15 mouse cellular contexts compared by ENCODE assay signal in genomic region chr8:46742691-46743082, GRCm38 (mm10). TPM values are rescaled to one million over a fixed set of nuclear protein-coding genes. Genes with fewer than 3 reads are reported as not detected.
A peak's percentile ranks its signal among the peaks of the same experiment; 100 is the strongest.
DNase-seq lines count a peak whose midpoint lies in the region; ATAC-seq and TF ChIP-seq lines count a peak whose summit lies in the region.
"Had no signal": no experiment of that assay in that cellular context is flagged by ENCODE, and none has a peak within 500 bp of the region (broad histone marks: within the 10 kb centered on the region; RNA-seq: fewer than 3 reads in every experiment).

No protein-coding gene starts in this region.

- TF ChIP-seq CTCF in kidney, adult 2 months (conservative IDR thresholded peaks at IDR 0.05; ENCODE audit: insufficient read depth, insufficient read length, low read depth, low read length), result no peak
- TF ChIP-seq CTCF in lung, postnatal 0 days (IDR thresholded peaks at IDR 0.05), result no peak
- no peak for TF ChIP-seq CTCF in liver, embryonic 14.5 days (IDR thresholded peaks at IDR 0.05; ENCODE audit: low read depth)

- no peaks in the 10 kb centered on the region for H3K27me3 ChIP-seq in kidney, adult 2 months (replicated peaks; ENCODE audit: control insufficient read depth, insufficient read depth, low read length)
- H3K27me3 ChIP-seq in lung, postnatal 0 days (replicated peaks; ENCODE audit: insufficient read depth, low read length), result no peaks in the 10 kb centered on the region
- H3K27me3 ChIP-seq in liver, embryonic 14.5 days (ENCODE audit: control insufficient read depth, insufficient read depth, low read length), result no peaks in the 10 kb centered on the region
- H3K27me3 ChIP-seq: Patski had no signal

- peak overlapping the region; percentile 69 for H3K4me2 ChIP-seq in lung, postnatal 0 days (replicated peaks; ENCODE audit: low read depth, low read length)
- H3K4me2 ChIP-seq in liver, embryonic 14.5 days (ENCODE audit: low read depth), result peak overlapping the region; percentile 8; the same call in 1 of the 2 replicates

- no peak for TF ChIP-seq POLR2A in kidney, adult 2 months (IDR thresholded peaks at IDR 0.05; ENCODE audit: low read depth, low read length)

- peak; percentile 19; the same call in 1 of the 2 replicates for TF ChIP-seq EP300 in lung, postnatal 0 days (IDR thresholded peaks at IDR 0.05)
- TF ChIP-seq EP300 in liver, embryonic 14.5 days (IDR thresholded peaks at IDR 0.05; ENCODE audit: low read depth), result no peak

- peak overlapping the region; percentile 99; the same call in 1 of the 2 replicates for H3K9ac ChIP-seq in lung, postnatal 0 days (replicated peaks; ENCODE audit: low read depth)
- H3K9ac ChIP-seq in liver, embryonic 14.5 days (replicated peaks), result no peak overlapping the region

- H3K4me3 ChIP-seq in kidney, adult 2 months (ENCODE audit: insufficient read depth, low read depth, low read length), result no peak overlapping the region
- 0 out of 2 replicates have a peak overlapping the region, but pooled peaks have one; percentile 99 for H3K4me3 ChIP-seq in lung, postnatal 0 days (ENCODE audit: low read depth, low read length)
- no peak overlapping the region for H3K4me3 ChIP-seq in liver, embryonic 14.5 days (ENCODE audit: insufficient read depth in 1 of 2, low read depth in 2 of 2, low read length in 2 of 2)

- no peaks in the 10 kb centered on the region for H3K36me3 ChIP-seq in kidney, adult 2 months (ENCODE audit: control insufficient read depth, insufficient read depth, low read length)
- H3K36me3 ChIP-seq in lung, postnatal 0 days (ENCODE audit: insufficient read depth, low read length), result no peaks in the 10 kb centered on the region
- H3K36me3 ChIP-seq in liver, embryonic 14.5 days (replicated peaks; ENCODE audit: control insufficient read depth, insufficient read depth, low read depth), result no peaks in the 10 kb centered on the region
- H3K36me3 ChIP-seq: embryonic facial prominence, embryonic 10.5 days had no signal

- H3K4me1 ChIP-seq in kidney, adult 2 months (ENCODE audit: control insufficient read depth, insufficient read depth, low read length), result peaks cover 9% of the 10 kb centered on the region
- peaks cover 32% of the 10 kb centered on the region for H3K4me1 ChIP-seq in lung, postnatal 0 days (ENCODE audit: insufficient read depth, low read depth, low read length)
- peaks cover 10 to 25% of the 10 kb centered on the region in 2 experiments for H3K4me1 ChIP-seq in liver, embryonic 14.5 days (replicated peaks; ENCODE audit: control insufficient read depth in 2 of 2, insufficient read depth in 2 of 2, low read length in 1 of 2)

- DNase-seq in kidney, adult 2 months, result no peak
- no peak for DNase-seq in kidney, postnatal 14 days
- peak; percentile 32 for DNase-seq in lung, postnatal 0 days (ENCODE audit: low spot score)
- no peak for DNase-seq in lung, postnatal 36 days
- DNase-seq in liver, embryonic 14.5 days (ENCODE audit: low read depth in 3 of 3, low spot score in 3 of 3), result no peak
- DNase-seq in ovary, postnatal 10 days (ENCODE audit: low spot score), result no peak
- no peak for DNase-seq in adrenal gland, postnatal 10 days
- DNase-seq: cerebellum, postnatal 14 days; lung, postnatal 4 days; right cerebral cortex, postnatal 14 days; thymus, postnatal 36 days had no signal

- no peak for ATAC-seq in lung, postnatal 0 days
- ATAC-seq in liver, embryonic 14.5 days (ENCODE audit: insufficient read depth), result no peak
- ATAC-seq: hindbrain, postnatal 0 days; Patski had no signal

- 34% methylated on average over 5 of the region's 5 CpGs for WGBS in kidney, adult 2 months
- WGBS in lung, postnatal 0 days, result 23% methylated on average over 5 of the region's 5 CpGs
- WGBS in liver, embryonic 14.5 days (ENCODE audit: insufficient replicate concordance), result 43% methylated on average over 5 of the region's 5 CpGs

- no peaks in the 10 kb centered on the region for H3K9me3 ChIP-seq in lung, postnatal 0 days (ENCODE audit: low read length)
- no peaks in the 10 kb centered on the region for H3K9me3 ChIP-seq in liver, embryonic 14.5 days (ENCODE audit: control insufficient read depth, low read length)
- H3K9me3 ChIP-seq: embryonic facial prominence, embryonic 10.5 days had no signal

- H3K27ac ChIP-seq in kidney, adult 2 months (ENCODE audit: insufficient read depth, low read depth, low read length), result peak overlapping the region; percentile 27; the same call in 1 of the 2 replicates
- H3K27ac ChIP-seq in lung, postnatal 0 days (ENCODE audit: low read length), result peak overlapping the region; percentile 99
- H3K27ac ChIP-seq in liver, embryonic 14.5 days, result no peak overlapping the region
- H3K27ac ChIP-seq: embryonic facial prominence, embryonic 10.5 days; hindbrain, postnatal 0 days; left cerebral cortex, adult 2 months had no signal

RNA-seq across cellular contexts. Expression of gene Irf2, which starts 3.2 kb away (rescaled TPM):
- 9.2 and 12.6 TPM in 2 replicates for polyA plus RNA-seq in kidney, adult 2 months (2012; rRNA removed)
- 64.9 and 75.4 TPM in 2 replicates for polyA plus RNA-seq in lung, postnatal 0 days (2015; fragmentation: Nextera tagmentation; extraction: Ambion mirVana)
- polyA plus RNA-seq in liver, embryonic 14.5 days (2012; rRNA removed), result 4.0 and 5.8 TPM in 2 replicates
- polyA plus RNA-seq in liver, embryonic 14.5 days (2014; fragmentation: Nextera tagmentation; extraction: Ambion mirVana), result 11.5 and 11.8 TPM in 2 replicates
- 10 to 100 TPM; 54.7 to 56.1 TPM for total RNA-seq in adrenal gland, postnatal 10 days (2021)
